Mouse (Mus musculus): ENCODE data around the gene Sarnp. TPM values are rescaled to one million over a fixed set of nuclear protein-coding genes. Genes with fewer than 3 reads are reported as not detected.

The Sarnp gene
- polyA plus RNA-seq, 1 experiment: 78.5 TPM

- DNase-seq (ENCODE audit: low spot score): no peak
These were observed 99.5 kb downstream of the Sarnp start for GRCm38 (mm10) chr10:128916665-128917064.

- no peak for DNase-seq (ENCODE audit: low spot score)
These were observed 100.3 kb downstream of the Sarnp start for GRCm38 (mm10) chr10:128917400-128917799.

- peak; percentile 37 for DNase-seq (ENCODE audit: low spot score)
These were observed 101.1 kb downstream of the Sarnp start for GRCm38 (mm10) chr10:128918246-128918645.

- no peak for DNase-seq (ENCODE audit: low spot score)
These were observed 102.1 kb downstream of the Sarnp start for GRCm38 (mm10) chr10:128919203-128919631.

GRCm38 (mm10) chr10:128919966-128920365 lies 102.8 kb downstream of the Sarnp start:
- DNase-seq (ENCODE audit: low spot score): no peak

GRCm38 (mm10) chr10:128920736-128921161 lies 103.6 kb downstream of the Sarnp start:
- no peak for DNase-seq (ENCODE audit: low spot score)

- no peak for DNase-seq (ENCODE audit: low spot score)
These were observed 104.1 kb downstream of the Sarnp start for GRCm38 (mm10) chr10:128921251-128921650.

GRCm38 (mm10) chr10:128921883-128922821 lies 105.0 kb downstream of the Sarnp start:
- no peak for DNase-seq (ENCODE audit: low spot score)

GRCm38 (mm10) chr10:128922822-128923012 lies 105.6 kb downstream of the Sarnp start, which contains the start of gene Rdh5:
Rdh5 (minus strand) TSS chr10:128922888.
- DNase-seq (ENCODE audit: low spot score): no peak

GRCm38 (mm10) chr10:128923013-128923691 lies 106.0 kb downstream of the Sarnp start:
- DNase-seq (ENCODE audit: low spot score): peak; percentile 92

- DNase-seq (ENCODE audit: low spot score): no peak
These were observed 106.8 kb downstream of the Sarnp start, which contains the start of gene Bloc1s1 for GRCm38 (mm10) chr10:128923935-128924334. Bloc1s1 (minus strand) TSS chr10:128924035.

Other genes with a start within 250 kb of the Sarnp start
- gene Erbb3, start 227.7 kb upstream of the Sarnp start, polyA plus RNA-seq (2012; rRNA removed): 25.1 and 27.0 TPM in 2 replicates
- gene Rps26, start 190.6 kb upstream of the Sarnp start, polyA plus RNA-seq (2012; rRNA removed): 1,064 and 1,154 TPM in 2 replicates
- gene Ikzf4, start 171.3 kb upstream of the Sarnp start, polyA plus RNA-seq (2012; rRNA removed): 1.4 and 2.3 TPM in 2 replicates
- gene Suox, start 143.3 kb upstream of the Sarnp start, polyA plus RNA-seq (2012; rRNA removed): 19.2 and 21.0 TPM in 2 replicates
- 101 and 107 TPM in 2 replicates for gene Rab5b, start 121.1 kb upstream of the Sarnp start, polyA plus RNA-seq (2012; rRNA removed)
- 0.72 and 0.95 TPM in 2 replicates for gene Pmel, start 113.1 kb upstream of the Sarnp start, polyA plus RNA-seq (2012; rRNA removed)
- gene Cdk2, start 112.3 kb upstream of the Sarnp start, polyA plus RNA-seq (2012; rRNA removed): 23.6 and 32.4 TPM in 2 replicates
- gene Dgka, start 72.5 kb upstream of the Sarnp start, polyA plus RNA-seq (2012; rRNA removed): 65.5 and 71.0 TPM in 2 replicates
- 32.9 and 36.9 TPM in 2 replicates for gene Pym1, start 69.4 kb upstream of the Sarnp start, polyA plus RNA-seq (2012; rRNA removed)
- 19.8 and 22.1 TPM in 2 replicates for gene Mmp19, start 26.4 kb upstream of the Sarnp start, polyA plus RNA-seq (2012; rRNA removed)
- gene Dnajc14, start 13.3 kb upstream of the Sarnp start, polyA plus RNA-seq (2012; rRNA removed): 19.0 and 31.0 TPM in 2 replicates
- 32.2 and 41.0 TPM in 2 replicates for gene Tmem198b, start 13.0 kb upstream of the Sarnp start, polyA plus RNA-seq (2012; rRNA removed)
- 50.2 and 65.7 TPM in 2 replicates for gene Ormdl2, start 4.3 kb downstream of the Sarnp start, polyA plus RNA-seq (2012; rRNA removed)
- gene Gdf11, start 74.4 kb downstream of the Sarnp start, polyA plus RNA-seq (2012; rRNA removed): 1.7 and 2.3 TPM in 2 replicates
- 337 and 381 TPM in 2 replicates for gene Cd63, start 83.7 kb downstream of the Sarnp start, polyA plus RNA-seq (2012; rRNA removed)
- 24.2 and 35.0 TPM in 2 replicates for gene Rdh5, start 105.6 kb downstream of the Sarnp start, polyA plus RNA-seq (2012; rRNA removed)
- 286 and 328 TPM in 2 replicates for gene Bloc1s1, start 106.7 kb downstream of the Sarnp start, polyA plus RNA-seq (2012; rRNA removed)
- gene Itga7, start 116.5 kb downstream of the Sarnp start, polyA plus RNA-seq (2012; rRNA removed): 44.5 TPM in 2 replicates
- 0.65 and 1.1 TPM in 2 replicates for gene Mettl7b, start 143.7 kb downstream of the Sarnp start, polyA plus RNA-seq (2012; rRNA removed)
- gene Olfr9, start 172.1 kb downstream of the Sarnp start, polyA plus RNA-seq (2012; rRNA removed): not detected in 2 replicates
- not detected in 2 replicates for gene Olfr763, start 193.5 kb downstream of the Sarnp start, polyA plus RNA-seq (2012; rRNA removed)
- not detected in 2 replicates for gene Olfr764-ps1, start 222.6 kb downstream of the Sarnp start, polyA plus RNA-seq (2012; rRNA removed)
- gene Olfr765, start 232.7 kb downstream of the Sarnp start, polyA plus RNA-seq (2012; rRNA removed): not detected in 2 replicates